Mouse (Mus musculus) limb, embryonic 14.5 days (tissue): ENCODE results near the gene Stum. TPM values are rescaled to one million over a fixed set of nuclear protein-coding genes. Genes with fewer than 3 reads are reported as not detected.
"Not testable (repeated sequence)": the region's sequence is repeated elsewhere in the genome, so short reads cannot be mapped to it uniquely, and the experiment has no call there.

ENCODE experiments used
- ATAC-seq: fragments of 200-750 bp; cut with Nextera tagmentation; 2 replicates; pipeline ENCODE4 v1.8.0; 2017; ENCODE audit warnings: low read depth, moderate number of reproducible peaks, moderate TSS enrichment; ENCODE audit not compliant: low FRiP score
- DNase-seq: peaks from one replicate; pipeline ENCODE4 v3.0.0-alpha.2; 2015; ENCODE audit warnings: low spot score
- H3K27ac ChIP-seq: fragments of 300-500 bp; sonication (generic); replicated peaks from 2 replicates; pipeline ENCODE4 v1.5.1; 2014; ENCODE audit warnings: low read depth, mild to moderate bottlenecking, low read length, moderate library complexity, mixed read lengths
- H3K27me3 ChIP-seq: fragments of 300-500 bp; sonication (generic); 2 replicates; pipeline ENCODE4 v1.6.1; 2014; ENCODE audit warnings: low read length, mixed read lengths; ENCODE audit not compliant: control insufficient read depth, insufficient read depth
- H3K36me3 ChIP-seq: fragments of 300-500 bp; sonication (generic); 2 replicates; pipeline ENCODE4 v1.6.1; 2014; ENCODE audit warnings: mild to moderate bottlenecking, low read length, moderate library complexity, mixed read lengths; ENCODE audit not compliant: control insufficient read depth, insufficient read depth
- H3K4me1 ChIP-seq: fragments of 300-500 bp; sonication (generic); 2 replicates; pipeline ENCODE4 v1.6.1; 2014; ENCODE audit warnings: antibody characterized with exemption, low read length, mixed read lengths; ENCODE audit not compliant: control insufficient read depth, insufficient read depth
- H3K4me2 ChIP-seq: fragments of 300-500 bp; sonication (generic); replicated peaks from 2 replicates; pipeline ENCODE4 v1.6.1; 2014; ENCODE audit warnings: low read depth, mild to moderate bottlenecking, low read length, moderate library complexity; ENCODE audit not compliant: severe bottlenecking
- H3K4me3 ChIP-seq: fragments of 300-500 bp; sonication (generic); replicated peaks from 2 replicates; pipeline ENCODE4 v1.5.1; 2014; ENCODE audit warnings: low read length
- H3K9ac ChIP-seq: fragments of 300-500 bp; sonication (generic); 2 replicates; pipeline ENCODE4 v1.6.1; 2014; ENCODE audit warnings: mild to moderate bottlenecking, low read depth, low read length, moderate library complexity; ENCODE audit not compliant: severe bottlenecking
- H3K9me3 ChIP-seq: fragments of 300-500 bp; sonication (generic); 2 replicates; pipeline ENCODE4 v1.6.1; 2016; ENCODE audit warnings: low read length; ENCODE audit not compliant: control insufficient read depth
- POLR2A ChIP-seq: fragments of 200-500 bp; IDR thresholded peaks from 2 replicates; pipeline ENCODE4 v1.8.0; 2012; ENCODE audit warnings: inconsistent platforms, mild to moderate bottlenecking, moderate library complexity, borderline replicate concordance; ENCODE audit not compliant: insufficient read depth, insufficient read length; ENCODE audit errors: extremely low read depth
- WGBS: fragments of 180-500 bp; shearing (Covaris S2); extraction: QIAGEN DNeasy Blood & Tissue Kit; methylation state at CpG from one replicate; pipeline ENCODE4 v1.1.7; 2014; 5-methylcytosine and 5-hydroxymethylcytosine counted together
- polyA plus RNA-seq, 2 experiments: library from polyadenylated mRNA; depleted of rRNA in 1 of 2; stranded (reverse) in 1 of 2; unstranded in 1 of 2; fragments of >200 nt; fragmentation: Nextera tagmentation in 1 of 2; extraction: Ambion mirVana in 1 of 2; gene quantifications; 2 replicates each; pipeline versions ENCODE4 v1.2.1 to v1.2.3; 2012 to 2014

Gene Stum
- polyA plus RNA-seq, 2 experiments, result 5.8 to 6.3 TPM

GRCm38 (mm10) chr1:180523320-180523719 is 40.0 kb upstream of the Stum start:
- Histone ChIP-seq H3K4me1 (no peaks in the 10 kb centered on the region), H3K4me3 (no peak overlapping the region), H3K27me3 (no peaks in the 10 kb centered on the region), H3K4me2 (no peak overlapping the region), H3K9me3 (no peaks in the 10 kb centered on the region), H3K9ac (no peak overlapping the region), H3K36me3 (no peaks in the 10 kb centered on the region), H3K27ac (no peak overlapping the region)
- ATAC-seq, result no peak
- no peak for DNase-seq
- TF ChIP-seq POLR2A, result no peak
- WGBS, result 74% methylated on average over 2 of the region's 2 CpGs

GRCm38 (mm10) chr1:180520190-180520589 is 36.9 kb upstream of the Stum start:
- no peak for TF ChIP-seq POLR2A
- no peak overlapping the region for H3K27ac ChIP-seq
- ATAC-seq (no peak), DNase-seq (no peak)
- WGBS, result 62% methylated on average over 7 of the region's 7 CpGs
- no peak overlapping the region for H3K9ac ChIP-seq
- no peaks in the 10 kb centered on the region for H3K9me3 ChIP-seq
- no peaks in the 10 kb centered on the region for H3K36me3 ChIP-seq
- H3K4me1 ChIP-seq, result no peaks in the 10 kb centered on the region; the same call in 1 of the 2 replicates
- H3K4me3 ChIP-seq, result no peak overlapping the region
- H3K27me3 ChIP-seq, result no peaks in the 10 kb centered on the region
- no peak overlapping the region for H3K4me2 ChIP-seq

DNA sequence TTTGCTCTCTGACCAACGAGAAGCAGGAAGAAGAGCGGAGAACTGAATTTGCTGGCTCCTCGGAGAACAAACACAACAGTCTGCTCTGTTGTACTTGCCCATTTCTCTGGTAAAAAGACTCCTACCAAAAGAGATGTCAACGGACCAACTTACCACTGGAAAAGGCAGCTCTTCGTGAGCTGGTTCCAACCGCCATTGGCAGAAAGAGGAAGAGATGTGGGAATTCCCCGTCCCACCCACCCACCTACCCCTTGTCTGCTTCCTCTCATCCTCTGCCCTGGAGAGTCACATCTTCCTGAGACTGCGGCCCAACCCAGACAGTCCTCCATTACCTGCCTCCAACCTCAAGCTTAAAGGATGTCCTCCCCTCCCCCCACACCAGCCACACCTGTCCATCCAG is 36.2 kb upstream of the Stum start:
- Histone ChIP-seq H3K4me2 (no peak overlapping the region), H3K9ac (no peak overlapping the region), H3K9me3 (no peaks in the 10 kb centered on the region), H3K27ac (no peak overlapping the region), H3K4me1 (no peaks in the 10 kb centered on the region; the same call in 1 of the 2 replicates), H3K36me3 (no peaks in the 10 kb centered on the region), H3K4me3 (no peak overlapping the region), H3K27me3 (no peaks in the 10 kb centered on the region)
- no peak for DNase-seq
- 94% methylated on average over 6 of the region's 8 CpGs for WGBS
- ATAC-seq, result no peak
- TF ChIP-seq POLR2A, result no peak

- H3K36me3 ChIP-seq, H3K27me3 ChIP-seq, H3K4me1 ChIP-seq, H3K4me2 ChIP-seq, H3K27ac ChIP-seq, H3K4me3 ChIP-seq, H3K9ac ChIP-seq, H3K9me3 ChIP-seq, ATAC-seq, DNase-seq: not testable (repeated sequence)
- WGBS, result 93% methylated on average over 7 of the region's 7 CpGs
These were observed 35.6 kb upstream of the Stum start for GRCm38 (mm10) chr1:180518899-180519298.

DNA sequence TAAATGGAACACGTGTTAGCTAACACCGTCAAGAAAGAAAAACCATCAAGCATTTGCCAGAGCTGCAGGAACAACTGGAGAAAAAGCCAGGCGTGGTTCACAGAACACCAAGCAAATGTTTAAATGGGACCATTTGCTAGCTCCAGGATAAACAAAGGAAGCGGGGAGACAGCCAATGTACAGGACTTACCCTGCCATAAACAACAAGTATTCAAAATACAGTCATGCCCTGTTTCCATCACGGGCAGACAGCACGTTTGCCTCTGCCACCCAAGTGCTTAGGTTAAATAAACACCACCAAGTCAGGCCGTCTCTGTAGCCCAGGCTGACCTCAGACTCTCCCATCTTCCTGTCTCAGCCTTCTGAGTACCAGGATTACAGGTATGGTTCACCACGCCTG is 35.1 kb upstream of the Stum start:
- TF ChIP-seq POLR2A, result no peak
- Histone ChIP-seq H3K27me3 (no peaks in the 10 kb centered on the region), H3K4me2 (no peak overlapping the region), H3K4me3 (no peak overlapping the region), H3K27ac (no peak overlapping the region), H3K9ac (no peak overlapping the region), H3K9me3 (no peaks in the 10 kb centered on the region), H3K4me1 (no peaks in the 10 kb centered on the region; the same call in 1 of the 2 replicates), H3K36me3 (no peaks in the 10 kb centered on the region)
- no peak for DNase-seq
- ATAC-seq, result no peak
- WGBS, result 58% methylated on average over 8 of the region's 8 CpGs
